Comparison of ENCODE assay signal across 8 mouse cellular contexts in genomic region chr19:4441090-4441591, GRCm38 (mm10). TPM values are rescaled to one million over a fixed set of nuclear protein-coding genes. Genes with fewer than 3 reads are reported as not detected.
DNase-seq lines count a peak whose midpoint lies in the region; ATAC-seq lines count a peak whose summit lies in the region.

No protein-coding gene starts in this region.

- H3K36me3 ChIP-seq in embryonic facial prominence, embryonic 12.5 days = peaks cover 4% of the 10 kb centered on the region; the same call in 1 of the 2 replicates
- no peaks in the 10 kb centered on the region for H3K36me3 ChIP-seq in intestine, embryonic 15.5 days

- H3K27ac ChIP-seq in embryonic facial prominence, embryonic 12.5 days = no peak overlapping the region
- H3K27ac ChIP-seq in intestine, embryonic 15.5 days = peak overlapping the region; percentile 5; the same call in 1 of the 2 replicates

- no peaks in the 10 kb centered on the region for H3K27me3 ChIP-seq in embryonic facial prominence, embryonic 12.5 days
- H3K27me3 ChIP-seq in intestine, embryonic 15.5 days (replicated peaks) = no peaks in the 10 kb centered on the region

- H3K4me3 ChIP-seq in embryonic facial prominence, embryonic 12.5 days = no peak overlapping the region
- no peak overlapping the region for H3K4me3 ChIP-seq in intestine, embryonic 15.5 days (replicated peaks)

- peaks cover 33% of the 10 kb centered on the region for H3K4me1 ChIP-seq in embryonic facial prominence, embryonic 12.5 days
- H3K4me1 ChIP-seq in intestine, embryonic 15.5 days (replicated peaks) = peaks cover 26% of the 10 kb centered on the region

- no peak for ATAC-seq in cerebellum, adult (ENCODE audit: insufficient number of reproducible peaks, low FRiP score, low TSS enrichment)
- ATAC-seq in embryonic facial prominence, embryonic 12.5 days (ENCODE audit: insufficient number of reproducible peaks, insufficient read depth, low FRiP score, low TSS enrichment) = no peak
- ATAC-seq in intestine, embryonic 15.5 days = peak; percentile 37; the same call in 1 of the 2 replicates

- WGBS in embryonic facial prominence, embryonic 12.5 days = 27% methylated on average over 6 of the region's 6 CpGs
- 46% methylated on average over 6 of the region's 6 CpGs for WGBS in intestine, embryonic 15.5 days

- H3K4me2 ChIP-seq in embryonic facial prominence, embryonic 12.5 days (replicated peaks) = peak overlapping the region; percentile 90; the same call in 1 of the 2 replicates
- H3K4me2 ChIP-seq in intestine, embryonic 15.5 days (replicated peaks) = no peak overlapping the region

- DNase-seq in cerebellum, adult 11 months = peak; percentile 59
- DNase-seq in urinary bladder, postnatal 25 days (ENCODE audit: low spot score) = peak; percentile 38
- no peak for DNase-seq in urinary bladder, adult 18-20 months (ENCODE audit: low spot score in 2 of 2)
- DNase-seq in lung, adult 18-20 months = peak; percentile 33 to 59
- DNase-seq in spleen, postnatal 10 days (ENCODE audit: low spot score in 2 of 2) = peak; percentile 60 to 77

- no peaks in the 10 kb centered on the region for H3K9me3 ChIP-seq in embryonic facial prominence, embryonic 12.5 days
- H3K9me3 ChIP-seq in intestine, embryonic 15.5 days = no peaks in the 10 kb centered on the region

- no peak overlapping the region for H3K9ac ChIP-seq in embryonic facial prominence, embryonic 12.5 days
- no peak overlapping the region for H3K9ac ChIP-seq in intestine, embryonic 15.5 days

RNA-seq across cellular contexts. Expression of gene Rhod, which starts 1.9 kb away (rescaled TPM):
- 36.6 and 47.2 TPM in 2 replicates for polyA plus RNA-seq in embryonic facial prominence, embryonic 12.5 days (2016; fragmentation: Nextera tagmentation; extraction: Ambion mirVana)
- 20.0 and 21.6 TPM in 2 replicates for polyA plus RNA-seq in intestine, embryonic 15.5 days (2015; fragmentation: Nextera tagmentation; extraction: Ambion mirVana)

RNA-seq across cellular contexts. Expression of gene Syt12, which starts 36.1 kb away (rescaled TPM):
- polyA plus RNA-seq in embryonic facial prominence, embryonic 12.5 days (2016; fragmentation: Nextera tagmentation; extraction: Ambion mirVana) = 2.1 and 2.3 TPM in 2 replicates
- polyA plus RNA-seq in intestine, embryonic 15.5 days (2015; fragmentation: Nextera tagmentation; extraction: Ambion mirVana) = 0.33 and 0.46 TPM in 2 replicates

RNA-seq across cellular contexts. Expression of gene Kdm2a, which starts 43.1 kb away (rescaled TPM):
- 61.6 and 65.4 TPM in 2 replicates for polyA plus RNA-seq in embryonic facial prominence, embryonic 12.5 days (2016; fragmentation: Nextera tagmentation; extraction: Ambion mirVana)
- 37.5 and 38.9 TPM in 2 replicates for polyA plus RNA-seq in intestine, embryonic 15.5 days (2015; fragmentation: Nextera tagmentation; extraction: Ambion mirVana)

RNA-seq across cellular contexts. Expression of gene 2010003K11Rik, which starts 57.2 kb away (rescaled TPM):
- not detected in 2 replicates for polyA plus RNA-seq in embryonic facial prominence, embryonic 12.5 days (2016; fragmentation: Nextera tagmentation; extraction: Ambion mirVana)
- polyA plus RNA-seq in intestine, embryonic 15.5 days (2015; fragmentation: Nextera tagmentation; extraction: Ambion mirVana) = 7.6 and 9.7 TPM in 2 replicates

Comparison
In these comparisons a context has a peak if more than half of its experiments do, and no peak if none do; other contexts are left out.
1. DNase-seq: peak in cerebellum, adult 11 months (single experiment), urinary bladder, postnatal 25 days (single experiment), lung, adult 18-20 months (2 of 2) and spleen, postnatal 10 days (2 of 2); none in urinary bladder, adult 18-20 months (0 of 2).